Mouse (Mus musculus) ES-E14 (cell line): ENCODE data around the gene Rsph9. TPM values are rescaled to one million over a fixed set of nuclear protein-coding genes. Genes with fewer than 3 reads are reported as not detected.

ENCODE experiments used
- DNase-seq: peaks from one replicate; pipeline ENCODE4 v3.0.0-alpha.2; 2013; ENCODE audit warnings: low read depth, low spot score
- H3K27ac ChIP-seq: 2 replicates; pipeline ENCODE4 v1.5.1; 2012; ENCODE audit warnings: low read depth, mild to moderate bottlenecking, low read length, moderate library complexity, mixed read lengths; ENCODE audit not compliant: poor library complexity, insufficient read depth, severe bottlenecking
- H3K36me3 ChIP-seq: 2 replicates; pipeline ENCODE4 v1.6.1; 2012; ENCODE audit warnings: mild to moderate bottlenecking, low read length, moderate library complexity, mixed read lengths; ENCODE audit not compliant: control insufficient read depth, poor library complexity, insufficient read depth, severe bottlenecking
- H3K4me1 ChIP-seq, 2 experiments: fragments of 150-350 bp in 1 of 2; sonication (generic) in 1 of 2; 2 replicates each; pipeline ENCODE4 v1.6.1; 2012; ENCODE audit warnings: low read length in 2 of 2, mild to moderate bottlenecking in 1 of 2, mixed read lengths in 1 of 2; ENCODE audit not compliant: control insufficient read depth in 2 of 2, insufficient read depth in 2 of 2, poor library complexity in 1 of 2
- H3K4me3 ChIP-seq, 2 experiments: fragments of 150-350 bp in 1 of 2; sonication (generic) in 1 of 2; 2 replicates each; pipeline ENCODE4 v1.5.1; 2012; ENCODE audit warnings: low read length in 2 of 2, low read depth in 1 of 2, mild to moderate bottlenecking in 1 of 2, mixed read lengths in 1 of 2; ENCODE audit not compliant: insufficient read depth in 1 of 2, poor library complexity in 1 of 2, severe bottlenecking in 1 of 2
- H3K9ac ChIP-seq: 2 replicates; pipeline ENCODE4 v1.6.1; 2012; ENCODE audit warnings: low read depth, mild to moderate bottlenecking, low read length, mixed read lengths; ENCODE audit not compliant: poor library complexity, insufficient read depth, severe bottlenecking
- H3K9me3 ChIP-seq: fragments of 150-350 bp; sonication (generic); 2 replicates; pipeline ENCODE4 v1.6.1; 2012; ENCODE audit warnings: low read depth, mild to moderate bottlenecking, low read length; ENCODE audit not compliant: control insufficient read depth, insufficient read depth
- CHD2 ChIP-seq: IDR thresholded peaks from 2 replicates; pipeline ENCODE4 v1.6.1; 2014; ENCODE audit warnings: mild to moderate bottlenecking, low read depth, low read length, inconsistent platforms
- HCFC1 ChIP-seq: IDR thresholded peaks from 2 replicates; pipeline ENCODE4 v1.6.1; 2012; ENCODE audit warnings: low read length, inconsistent platforms, borderline replicate concordance; ENCODE audit not compliant: insufficient read depth
- MAFK ChIP-seq: IDR thresholded peaks from 2 replicates; pipeline ENCODE4 v1.6.1; 2014; ENCODE audit warnings: mild to moderate bottlenecking, low read depth, low read length, inconsistent platforms; ENCODE audit not compliant: insufficient read depth
- ZC3H11A ChIP-seq: IDR thresholded peaks from 2 replicates; pipeline ENCODE4 v1.6.1; 2012; ENCODE audit warnings: low read depth, mild to moderate bottlenecking, inconsistent platforms, low read length, borderline replicate concordance
- ZNF384 ChIP-seq: IDR thresholded peaks from 2 replicates; pipeline ENCODE4 v1.6.1; 2012; ENCODE audit warnings: low read depth, low read length, inconsistent platforms
- in situ Hi-C, 2 experiments: fragments of 600-800 bp; cut with MboI; formaldehyde crosslinking; loops; one replicate each; pipeline ENCODE4 v1.15.1; 2025; ENCODE audit warnings: low sequenced_read_pairs in 2 of 2, inconsistent platforms in 1 of 2; ENCODE audit not compliant: unreplicated experiment in 2 of 2
- total RNA-seq: library from RNA; depleted of rRNA; stranded (reverse); fragments of 300-350 nt; gene quantifications from 2 replicates; pipeline ENCODE4 v1.2.3, GENCODE M21; 2012

The Rsph9 gene
- total RNA-seq, 1 experiment, result 0.85 TPM

DNA sequence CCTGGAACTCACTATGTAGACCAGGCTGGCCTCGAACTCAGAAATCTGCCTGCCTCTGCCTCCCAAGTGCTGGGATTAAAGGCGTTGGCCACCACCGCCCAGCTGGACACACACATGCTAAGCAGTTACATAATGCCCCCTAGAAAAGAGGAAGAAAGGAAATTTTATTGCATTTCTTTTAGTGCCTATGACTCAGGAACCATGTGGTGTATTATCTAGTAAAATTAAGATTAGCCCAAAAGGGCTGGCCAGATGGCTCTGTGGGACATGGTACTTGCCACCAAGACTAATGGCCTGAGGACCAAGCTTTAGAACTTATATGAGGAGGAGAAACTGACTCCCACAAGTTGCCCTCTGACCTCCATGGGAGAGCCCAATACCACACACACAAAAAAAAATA lies 4.1 kb downstream of the Rsph9 start:
- Histone ChIP-seq H3K9ac (no peak overlapping the region), H3K27ac (no peak overlapping the region), H3K9me3 (no peaks in the 10 kb centered on the region), H3K4me1 (peaks cover 3% of the 10 kb centered on the region in 2 experiments; a peak in 3 of 4 replicates), H3K36me3 (no peaks in the 10 kb centered on the region), H3K4me3 (no peak overlapping the region)
- in situ Hi-C loops, result no loop called here
- no peak for DNase-seq
- no peak for TF ChIP-seq CHD2
- no peak for TF ChIP-seq MAFK
- TF ChIP-seq ZNF384, result no peak
- TF ChIP-seq ZC3H11A, result no peak
- TF ChIP-seq HCFC1, result no peak

DNA sequence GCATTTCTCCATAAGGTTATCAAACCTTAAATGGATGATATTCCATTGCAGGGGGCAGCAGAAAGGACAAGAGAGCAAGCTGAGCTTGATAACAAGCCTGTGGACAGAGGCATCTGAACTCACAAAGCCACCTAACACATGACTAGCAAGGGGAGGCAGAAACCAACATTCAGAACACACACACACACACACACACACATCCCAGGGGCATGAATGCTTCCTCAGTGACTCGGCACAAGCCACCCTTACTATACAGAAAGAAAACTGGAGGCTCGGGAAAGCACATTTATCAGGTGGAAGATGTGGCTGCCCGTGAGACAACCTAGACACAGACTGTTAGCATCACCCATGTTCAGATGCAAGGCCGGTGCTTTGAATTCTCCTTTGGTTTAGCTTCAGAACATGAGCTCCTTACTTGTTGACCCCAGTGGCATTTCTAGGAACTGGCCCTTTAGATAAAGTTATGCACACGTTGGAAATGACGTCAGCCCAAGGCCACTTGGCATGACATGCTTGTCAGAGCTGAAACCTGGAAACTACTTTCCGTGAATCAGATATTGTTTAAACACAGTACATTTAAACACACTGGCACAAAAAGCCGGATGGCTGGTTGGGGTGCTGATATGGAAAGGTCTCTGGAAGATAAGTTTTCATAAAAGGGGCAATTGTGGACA lies 5.3 kb downstream of the Rsph9 start:
- H3K4me3 ChIP-seq, result no peak overlapping the region
- TF ChIP-seq HCFC1, result no peak
- TF ChIP-seq CHD2, result no peak
- TF ChIP-seq MAFK, result no peak
- no peak for TF ChIP-seq ZNF384
- no peak for TF ChIP-seq ZC3H11A
- no peak overlapping the region for H3K27ac ChIP-seq
- H3K9me3 ChIP-seq, result no peaks in the 10 kb centered on the region
- in situ Hi-C loops, result no loop called here
- H3K4me1 ChIP-seq, result peaks cover 0 to 1% of the 10 kb centered on the region in 2 experiments; a peak in 1 of 4 replicates
- no peak for DNase-seq
- H3K9ac ChIP-seq, result no peak overlapping the region
- H3K36me3 ChIP-seq, result no peaks in the 10 kb centered on the region

DNA sequence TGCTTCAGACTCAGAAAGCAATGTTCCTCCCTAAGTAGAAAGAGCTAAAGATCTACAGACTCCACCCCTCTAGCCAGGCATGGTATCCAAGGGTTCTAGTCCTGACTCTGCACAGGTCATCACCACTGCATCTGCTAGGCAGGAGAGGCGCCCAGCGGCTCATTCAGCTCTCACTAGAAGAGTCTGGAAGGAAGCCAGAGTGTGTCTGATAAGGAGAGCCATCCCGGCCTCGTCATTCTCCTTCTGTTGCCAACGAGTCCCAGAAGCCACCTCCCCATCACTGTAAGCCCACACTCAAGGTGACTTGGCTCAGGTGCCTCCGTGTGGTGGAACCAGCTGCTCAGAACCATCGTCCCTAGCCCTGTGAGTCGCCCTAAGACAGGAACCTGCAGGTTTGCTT lies 11.2 kb downstream of the Rsph9 start:
- TF ChIP-seq CHD2 (no peak), ZNF384 (no peak)
- Histone ChIP-seq H3K36me3 (peaks cover 12% of the 10 kb centered on the region), H3K27ac (no peak overlapping the region), H3K9ac (no peak overlapping the region), H3K4me3 (no peak overlapping the region), H3K9me3 (no peaks in the 10 kb centered on the region), H3K4me1 (peaks cover 0 to 7% of the 10 kb centered on the region in 2 experiments; a peak in 1 of 4 replicates)
- DNase-seq, result no peak
- in situ Hi-C loops, result no loop called here

DNA sequence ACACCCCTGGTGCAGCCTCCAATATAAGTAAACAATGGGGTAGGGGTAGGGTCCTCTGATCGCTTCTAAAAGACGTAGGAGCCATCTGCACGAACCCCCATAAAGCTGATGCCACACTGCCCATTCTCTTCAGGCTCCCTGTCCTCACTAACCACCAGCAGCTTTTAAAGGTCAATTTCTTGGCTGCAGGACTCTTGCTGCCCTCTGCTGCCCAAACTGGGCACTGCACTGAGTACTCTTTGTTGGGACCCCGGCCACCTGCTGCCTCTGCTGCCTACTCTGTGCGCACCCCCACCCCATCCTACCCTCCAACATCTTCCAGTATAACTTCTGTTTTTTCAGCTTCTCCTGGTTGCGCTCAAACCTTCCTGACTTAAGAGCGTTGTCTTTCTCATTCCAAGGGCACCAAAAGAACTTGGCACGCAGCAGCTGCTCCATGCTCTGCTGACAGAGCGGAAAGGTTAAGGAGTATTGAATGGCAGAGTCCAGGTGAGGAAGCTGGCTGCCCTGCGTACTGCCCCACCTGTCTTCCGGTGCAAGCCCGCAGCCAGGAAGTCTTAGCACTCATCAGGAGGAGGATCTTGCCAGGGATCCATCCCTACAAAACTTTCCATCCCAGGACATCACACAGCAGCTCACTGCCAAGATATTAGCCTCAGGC lies 11.8 kb downstream of the Rsph9 start:
- H3K27ac ChIP-seq, result no peak overlapping the region
- no peak overlapping the region for H3K4me3 ChIP-seq
- peaks cover 17% of the 10 kb centered on the region for H3K36me3 ChIP-seq
- no peak for TF ChIP-seq MAFK
- TF ChIP-seq ZC3H11A, result peak; percentile 62; the same call in 1 of the 2 replicates
- H3K9me3 ChIP-seq, result no peaks in the 10 kb centered on the region
- H3K4me1 ChIP-seq, result peaks cover 0 to 8% of the 10 kb centered on the region in 2 experiments; a peak in 1 of 4 replicates
- in situ Hi-C loops, result no loop called here
- DNase-seq, result peak; percentile 51
- no peak overlapping the region for H3K9ac ChIP-seq
